Mouse (Mus musculus) neural tube, embryonic 12.5 days (tissue): ENCODE measurements around the gene Smyd1. TPM values are rescaled to one million over a fixed set of nuclear protein-coding genes. Genes with fewer than 3 reads are reported as not detected.

Experiments used
- ATAC-seq: fragments of 200-750 bp; cut with Nextera tagmentation; 2 replicates; pipeline ENCODE4 v1.8.0; 2017; ENCODE audit warnings: low read depth, mild to moderate bottlenecking, moderate TSS enrichment, moderate library complexity; ENCODE audit not compliant: low FRiP score
- H3K27ac ChIP-seq: fragments of 300-500 bp; sonication (generic); 2 replicates; pipeline ENCODE4 v1.5.1; 2016
- H3K27me3 ChIP-seq: fragments of 300-500 bp; sonication (generic); replicated peaks from 2 replicates; pipeline ENCODE4 v1.6.1; 2016; ENCODE audit warnings: mild to moderate bottlenecking
- H3K36me3 ChIP-seq: fragments of 300-500 bp; sonication (generic); 2 replicates; pipeline ENCODE4 v1.6.1; 2016; ENCODE audit warnings: mild to moderate bottlenecking
- H3K4me1 ChIP-seq: fragments of 300-500 bp; sonication (generic); 2 replicates; pipeline ENCODE4 v1.6.1; 2016
- H3K4me2 ChIP-seq: fragments of 300-500 bp; sonication (generic); replicated peaks from 2 replicates; pipeline ENCODE4 v1.6.1; 2016; ENCODE audit warnings: mild to moderate bottlenecking
- H3K4me3 ChIP-seq: fragments of 300-500 bp; sonication (generic); 2 replicates; pipeline ENCODE4 v1.5.1; 2016
- H3K9ac ChIP-seq: fragments of 300-500 bp; sonication (generic); 2 replicates; pipeline ENCODE4 v1.6.1; 2016; ENCODE audit warnings: mild to moderate bottlenecking
- H3K9me3 ChIP-seq: fragments of 300-500 bp; sonication (generic); 2 replicates; pipeline ENCODE4 v1.6.1; 2016; ENCODE audit warnings: mild to moderate bottlenecking
- WGBS: fragments of 180-500 bp; shearing (Covaris S2); methylation state at CpG from one replicate; pipeline ENCODE4 v1.1.7; 2016; 5-methylcytosine and 5-hydroxymethylcytosine counted together
- polyA plus RNA-seq: library from polyadenylated mRNA; unstranded; fragments of >200 nt; fragmentation: Nextera tagmentation; extraction: Ambion mirVana; gene quantifications from 2 replicates; pipeline ENCODE4 v1.2.1, GENCODE M21; 2016

The Smyd1 gene
- 2.0 and 2.8 TPM in 2 replicates for polyA plus RNA-seq

GRCm38 (mm10) chr6:71321826-71322283, at the start of gene Smyd1:
TSS of gene Smyd1 (minus strand) at chr6:71322233.
- Histone ChIP-seq H3K4me3 (no peak within 1 kb of the TSS), H3K4me2 (no peak within 1 kb of the TSS), H3K9ac (no peak within 1 kb of the TSS), H3K27me3 (no peaks in the 10 kb centered on the region), H3K27ac (no peak within 1 kb of the TSS), H3K9me3 (no peaks in the 10 kb centered on the region), H3K4me1 (no peaks in the 10 kb centered on the region), H3K36me3 (no peaks in the 10 kb centered on the region)
- no peak for ATAC-seq
- 86% methylated on average over 3 of the region's 3 CpGs for WGBS

DNA sequence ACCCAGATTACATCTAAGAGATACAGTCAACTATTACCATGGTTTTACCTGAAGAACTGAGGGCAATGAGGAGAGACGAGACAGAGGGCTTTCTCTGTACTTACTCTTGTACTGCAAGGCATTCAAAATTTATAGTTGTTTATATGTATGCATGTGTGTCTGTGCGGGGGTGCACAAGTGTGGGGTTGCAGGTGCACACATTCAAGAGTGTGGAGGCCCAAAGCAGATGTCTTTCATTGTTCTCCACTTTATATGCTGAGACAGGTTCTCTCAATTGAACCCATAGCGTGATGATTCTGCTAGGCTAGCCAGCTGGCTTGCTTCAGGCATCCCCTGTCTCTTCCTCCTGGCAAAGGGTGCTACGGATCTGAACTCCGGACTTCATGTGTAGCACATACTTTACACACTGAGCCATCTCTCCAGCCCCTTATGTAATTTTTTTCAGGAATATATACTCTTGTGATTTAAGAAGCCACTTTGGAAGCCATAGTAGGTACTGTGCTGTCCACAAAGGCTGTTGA, 49.1 kb upstream of the Smyd1 start:
- no peaks in the 10 kb centered on the region for H3K27me3 ChIP-seq
- H3K4me2 ChIP-seq, result no peak overlapping the region
- H3K9ac ChIP-seq, result no peak overlapping the region
- H3K4me3 ChIP-seq, result no peak overlapping the region
- no peaks in the 10 kb centered on the region for H3K9me3 ChIP-seq
- no peak overlapping the region for H3K27ac ChIP-seq
- H3K4me1 ChIP-seq, result no peaks in the 10 kb centered on the region
- H3K36me3 ChIP-seq, result no peaks in the 10 kb centered on the region
- WGBS, result 87% methylated on average over 5 of the region's 5 CpGs
- no peak for ATAC-seq

DNA sequence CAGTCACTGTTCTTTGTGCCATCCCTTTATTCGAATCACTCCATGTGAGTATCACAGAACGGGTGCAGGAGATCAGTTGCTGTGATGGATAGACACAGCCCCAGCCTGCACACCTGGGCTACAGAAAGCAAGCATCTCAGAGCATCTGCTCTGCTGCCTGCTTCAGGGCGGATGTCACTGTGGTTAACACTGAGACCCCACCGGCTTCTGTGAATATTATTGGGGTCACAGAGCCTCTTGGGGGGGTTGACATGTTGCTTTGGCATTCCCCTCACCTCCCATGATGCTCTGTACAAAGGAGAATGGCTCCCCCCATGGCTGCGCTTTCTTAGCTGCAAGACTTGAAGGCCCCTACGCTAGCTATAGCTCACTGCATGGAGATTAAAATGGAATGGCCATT, 47.4 kb upstream of the Smyd1 start:
- Histone ChIP-seq H3K4me1 (no peaks in the 10 kb centered on the region), H3K9ac (no peak overlapping the region), H3K27me3 (no peaks in the 10 kb centered on the region), H3K4me3 (no peak overlapping the region), H3K36me3 (no peaks in the 10 kb centered on the region), H3K9me3 (no peaks in the 10 kb centered on the region), H3K27ac (no peak overlapping the region), H3K4me2 (no peak overlapping the region)
- no peak for ATAC-seq
- 93% methylated on average over 6 of the region's 6 CpGs for WGBS

- H3K27ac ChIP-seq, result no peak overlapping the region
- no peak for ATAC-seq
Observed at GRCm38 (mm10) chr6:71363995-71364394, 42.0 kb upstream of the Smyd1 start.

GRCm38 (mm10) chr6:71361156-71361670, 39.2 kb upstream of the Smyd1 start:
- whole genome bisulfite sequencing, result 91% methylated on average over 10 of the region's 10 CpGs
- H3K27ac ChIP-seq, result no peak overlapping the region

More at GRCm38 (mm10) chr6:71363995-71364394, 42.0 kb upstream of the Smyd1 start:
- no peaks in the 10 kb centered on the region for H3K27me3 ChIP-seq
- no peaks in the 10 kb centered on the region for H3K4me1 ChIP-seq
- WGBS, result 79% methylated on average over 2 of the region's 2 CpGs
- no peak overlapping the region for H3K9ac ChIP-seq
- no peak overlapping the region for H3K4me2 ChIP-seq
- H3K36me3 ChIP-seq, result no peaks in the 10 kb centered on the region
- no peak overlapping the region for H3K4me3 ChIP-seq
- no peaks in the 10 kb centered on the region for H3K9me3 ChIP-seq

DNA sequence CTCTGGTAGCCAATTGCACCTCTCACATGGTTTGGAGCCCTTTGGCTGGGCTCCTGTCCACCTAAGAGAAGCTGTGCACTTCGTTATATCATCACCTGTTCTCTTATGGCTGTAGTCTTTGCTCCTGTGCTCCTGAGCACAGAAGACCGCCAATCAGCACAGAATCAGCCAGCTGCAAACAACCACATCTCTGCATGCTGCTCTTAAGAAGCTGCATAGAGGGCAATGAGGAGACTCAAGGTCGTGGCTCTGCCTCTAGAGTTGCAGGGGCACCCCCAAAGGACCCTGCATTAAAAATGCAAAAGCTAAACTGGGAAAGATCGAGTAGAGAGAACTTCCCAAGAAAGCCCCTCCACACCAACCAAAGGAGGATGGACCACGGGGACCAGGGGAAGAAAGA, 38.7 kb upstream of the Smyd1 start:
- WGBS, result 64% methylated on average over 5 of the region's 5 CpGs
- no peak for ATAC-seq

More at GRCm38 (mm10) chr6:71361156-71361670, 39.2 kb upstream of the Smyd1 start:
- H3K4me1 ChIP-seq, result no peaks in the 10 kb centered on the region
- no peak overlapping the region for H3K4me3 ChIP-seq
- H3K4me2 ChIP-seq, result no peak overlapping the region
- H3K36me3 ChIP-seq, result no peaks in the 10 kb centered on the region
- no peak for ATAC-seq
- H3K9me3 ChIP-seq, result no peaks in the 10 kb centered on the region
- H3K27me3 ChIP-seq, result no peaks in the 10 kb centered on the region
- H3K9ac ChIP-seq, result no peak overlapping the region

DNA sequence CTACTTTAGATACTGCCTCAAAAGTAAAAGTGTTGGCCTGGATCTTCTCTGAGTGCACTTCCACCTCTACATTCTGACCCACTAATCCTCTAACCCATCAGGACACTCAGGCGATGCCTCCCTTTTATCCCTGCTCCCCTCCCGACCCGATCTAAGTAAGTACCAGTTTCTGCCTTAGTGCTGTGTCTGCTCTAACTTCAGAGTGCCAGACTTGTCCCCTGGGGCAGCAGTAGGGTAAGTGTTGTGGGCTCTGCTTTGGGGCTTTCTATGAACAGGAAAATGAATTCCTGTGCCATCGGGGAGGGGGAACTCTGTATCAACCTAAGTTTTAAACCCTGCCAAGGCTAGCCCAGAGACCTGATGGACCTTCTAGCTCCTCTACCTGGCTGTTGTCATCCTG, 38.2 kb upstream of the Smyd1 start:
- Histone ChIP-seq H3K4me3 (no peak overlapping the region), H3K4me1 (no peaks in the 10 kb centered on the region), H3K9ac (no peak overlapping the region), H3K9me3 (no peaks in the 10 kb centered on the region), H3K4me2 (no peak overlapping the region), H3K27me3 (no peaks in the 10 kb centered on the region), H3K27ac (no peak overlapping the region), H3K36me3 (no peaks in the 10 kb centered on the region)
- 88% methylated on average over 4 of the region's 4 CpGs for WGBS
- no peak for ATAC-seq

More for the DNA sequence above, 38.7 kb upstream of the Smyd1 start:
- Histone ChIP-seq H3K4me3 (no peak overlapping the region), H3K9me3 (no peaks in the 10 kb centered on the region), H3K4me1 (no peaks in the 10 kb centered on the region), H3K9ac (no peak overlapping the region), H3K27ac (no peak overlapping the region), H3K4me2 (no peak overlapping the region), H3K27me3 (no peaks in the 10 kb centered on the region), H3K36me3 (no peaks in the 10 kb centered on the region)

GRCm38 (mm10) chr6:71357493-71357892, 35.5 kb upstream of the Smyd1 start:
- Histone ChIP-seq H3K4me3 (no peak overlapping the region), H3K4me2 (no peak overlapping the region), H3K9me3 (no peaks in the 10 kb centered on the region), H3K9ac (no peak overlapping the region), H3K27ac (no peak overlapping the region), H3K27me3 (no peaks in the 10 kb centered on the region), H3K4me1 (no peaks in the 10 kb centered on the region), H3K36me3 (no peaks in the 10 kb centered on the region)
- 91% methylated on average over 7 of the region's 7 CpGs for WGBS
- no peak for ATAC-seq

- 77% methylated on average over 2 of the region's 2 CpGs for WGBS
Observed at GRCm38 (mm10) chr6:71353722-71354121, 31.7 kb upstream of the Smyd1 start.

DNA sequence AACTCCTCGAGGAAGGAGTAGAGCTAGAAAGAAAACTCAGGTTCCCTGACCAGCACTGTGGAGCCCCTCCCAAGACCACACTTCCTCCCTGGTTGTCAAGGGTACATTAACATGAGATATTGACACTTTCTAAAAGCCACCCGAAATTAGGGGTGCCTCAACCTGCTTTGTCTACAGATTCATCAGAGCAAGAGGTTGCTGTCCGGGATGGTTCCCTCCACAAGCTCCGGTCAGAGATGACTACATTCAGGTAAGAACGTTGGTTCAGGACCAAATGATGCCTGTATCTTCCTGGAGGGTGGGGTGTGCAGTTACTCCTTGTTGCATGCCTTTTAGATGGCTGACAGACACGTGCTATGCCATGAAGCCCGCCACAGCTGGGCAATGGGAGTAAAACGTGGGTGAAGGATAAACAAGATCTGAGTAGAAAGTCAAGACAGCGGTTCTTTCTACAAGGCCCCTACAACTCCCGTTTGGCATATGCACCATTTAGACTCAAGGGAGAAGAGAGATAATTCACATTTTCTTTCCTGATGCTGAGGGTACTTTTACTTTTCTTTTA, 30.9 kb upstream of the Smyd1 start:
- no peak overlapping the region for H3K4me2 ChIP-seq
- H3K36me3 ChIP-seq, result no peaks in the 10 kb centered on the region
- H3K4me3 ChIP-seq, result no peak overlapping the region
- H3K27me3 ChIP-seq, result no peaks in the 10 kb centered on the region
- no peak for ATAC-seq
- no peak overlapping the region for H3K9ac ChIP-seq
- no peak overlapping the region for H3K27ac ChIP-seq
- H3K9me3 ChIP-seq, result peaks cover 3% of the 10 kb centered on the region; the same call in 1 of the 2 replicates
- WGBS, result 85% methylated on average over 10 of the region's 10 CpGs
- H3K4me1 ChIP-seq, result no peaks in the 10 kb centered on the region

More at GRCm38 (mm10) chr6:71353722-71354121, 31.7 kb upstream of the Smyd1 start:
- Histone ChIP-seq H3K9me3 (no peaks in the 10 kb centered on the region), H3K4me2 (no peak overlapping the region), H3K4me1 (no peaks in the 10 kb centered on the region), H3K36me3 (no peaks in the 10 kb centered on the region), H3K27ac (no peak overlapping the region), H3K27me3 (no peaks in the 10 kb centered on the region), H3K4me3 (no peak overlapping the region), H3K9ac (no peak overlapping the region)
- ATAC-seq, result no peak

DNA sequence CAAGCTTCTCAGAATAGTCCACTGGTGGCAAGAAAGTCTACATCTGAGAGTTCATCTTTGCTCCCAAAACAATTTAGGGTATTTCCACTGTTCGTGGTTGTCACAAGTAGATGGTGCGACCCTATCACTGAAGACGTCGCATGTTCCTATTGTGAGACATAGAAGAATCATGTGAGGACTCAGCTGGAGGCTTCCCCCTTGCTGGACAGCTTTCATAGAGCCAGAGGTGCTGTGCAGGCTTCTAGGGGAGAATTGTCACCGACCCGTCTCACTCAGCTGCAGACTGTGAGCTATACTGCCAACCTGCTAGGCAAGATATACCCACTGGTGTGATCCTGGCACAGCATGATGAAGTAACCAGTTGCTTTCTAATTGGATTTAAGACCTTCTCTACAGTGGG, 30.2 kb upstream of the Smyd1 start:
- Histone ChIP-seq H3K9ac (no peak overlapping the region), H3K9me3 (peaks cover 6% of the 10 kb centered on the region; the same call in 1 of the 2 replicates), H3K4me2 (no peak overlapping the region), H3K27ac (no peak overlapping the region), H3K27me3 (no peaks in the 10 kb centered on the region), H3K36me3 (no peaks in the 10 kb centered on the region), H3K4me1 (no peaks in the 10 kb centered on the region), H3K4me3 (no peak overlapping the region)
- ATAC-seq, result no peak
- 91% methylated on average over 6 of the region's 6 CpGs for WGBS

- H3K27me3 ChIP-seq, result no peaks in the 10 kb centered on the region
- ATAC-seq, result no peak
- no peaks in the 10 kb centered on the region for H3K4me1 ChIP-seq
- WGBS, result 90% methylated on average over 3 of the region's 3 CpGs
- H3K27ac ChIP-seq, result no peak overlapping the region
- H3K36me3 ChIP-seq, result no peaks in the 10 kb centered on the region
- H3K9me3 ChIP-seq, result peaks cover 6% of the 10 kb centered on the region; the same call in 1 of the 2 replicates
- no peak overlapping the region for H3K4me2 ChIP-seq
- H3K4me3 ChIP-seq, result no peak overlapping the region
- no peak overlapping the region for H3K9ac ChIP-seq
Observed at GRCm38 (mm10) chr6:71351201-71351600, 29.2 kb upstream of the Smyd1 start.

DNA sequence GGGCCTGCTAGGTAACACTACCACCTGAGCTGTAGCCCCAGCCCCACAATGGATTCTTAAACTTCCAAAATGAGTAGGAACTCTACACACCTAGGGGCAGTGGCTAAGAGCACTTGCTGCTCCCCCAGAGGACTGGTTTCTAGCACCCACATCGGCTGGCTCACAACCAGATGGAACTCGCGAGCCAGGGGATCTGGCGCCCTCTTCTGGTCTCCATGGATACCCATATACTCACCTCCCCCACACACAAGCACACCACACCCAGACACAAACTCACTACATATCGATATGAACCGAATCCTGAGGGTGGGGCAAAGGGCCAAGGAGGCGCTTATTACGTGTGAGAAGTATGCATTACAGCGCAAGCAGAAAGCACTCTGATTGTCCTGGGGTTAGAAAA, 26.0 kb upstream of the Smyd1 start:
- no peak for ATAC-seq
- Histone ChIP-seq H3K4me3 (no peak overlapping the region), H3K4me2 (no peak overlapping the region), H3K9me3 (peaks cover 6% of the 10 kb centered on the region; the same call in 1 of the 2 replicates), H3K27me3 (no peaks in the 10 kb centered on the region), H3K4me1 (no peaks in the 10 kb centered on the region), H3K27ac (no peak overlapping the region), H3K36me3 (no peaks in the 10 kb centered on the region), H3K9ac (no peak overlapping the region)
- 92% methylated on average over 9 of the region's 9 CpGs for WGBS
